Comparison of ENCODE assay signal across 11 mouse cellular contexts in genomic region chr7:142084395-142084794, GRCm38 (mm10). TPM values are rescaled to one million over a fixed set of nuclear protein-coding genes. Genes with fewer than 3 reads are reported as not detected.
DNase-seq lines count a peak whose midpoint lies in the region; ATAC-seq and TF ChIP-seq lines count a peak whose summit lies in the region.
"Had no signal": no experiment of that assay in that cellular context is flagged by ENCODE, and none has a peak within 500 bp of the region (broad histone marks: within the 10 kb centered on the region; RNA-seq: fewer than 3 reads in every experiment).

No protein-coding gene starts in this region.

- H3K4me2 ChIP-seq in heart, embryonic 12.5 days: 0 out of 2 replicates have a peak overlapping the region, but pooled peaks have one; percentile 11
- H3K4me2 ChIP-seq in midbrain, embryonic 13.5 days (replicated peaks): no peak overlapping the region
- no peak overlapping the region for H3K4me2 ChIP-seq in midbrain, embryonic 11.5 days
- no peak overlapping the region for H3K4me2 ChIP-seq in intestine, embryonic 15.5 days (replicated peaks)
- no peak overlapping the region for H3K4me2 ChIP-seq in stomach, postnatal 0 days (replicated peaks; ENCODE audit: low read depth)

- H3K27ac ChIP-seq in heart, embryonic 12.5 days (ENCODE audit: poor library complexity, severe bottlenecking): peak overlapping the region; percentile 74
- H3K27ac ChIP-seq in midbrain, embryonic 13.5 days: no peak overlapping the region
- no peak overlapping the region for H3K27ac ChIP-seq in midbrain, embryonic 11.5 days (ENCODE audit: low read depth, low read length)
- H3K27ac ChIP-seq in intestine, embryonic 15.5 days: peak overlapping the region; percentile 23
- peak overlapping the region; percentile 49 for H3K27ac ChIP-seq in stomach, postnatal 0 days (replicated peaks)

- no peak for DNase-seq in heart, postnatal 25 days (ENCODE audit: low spot score)
- no peak for DNase-seq in midbrain, embryonic 11.5 days (ENCODE audit: low spot score, missing footprints)
- no peak for DNase-seq in stomach, postnatal 0 days (ENCODE audit: low spot score)
- DNase-seq in spleen, adult 18-20 months: no peak
- DNase-seq in left cerebral cortex, postnatal 25 days (ENCODE audit: low spot score in 2 of 2): no peak

- H3K4me3 ChIP-seq in heart, embryonic 12.5 days: no peak overlapping the region
- H3K4me3 ChIP-seq in midbrain, embryonic 13.5 days (replicated peaks): no peak overlapping the region
- no peak overlapping the region for H3K4me3 ChIP-seq in midbrain, embryonic 11.5 days (ENCODE audit: low read depth, low read length)
- H3K4me3 ChIP-seq in intestine, embryonic 15.5 days (replicated peaks): no peak overlapping the region
- no peak overlapping the region for H3K4me3 ChIP-seq in stomach, postnatal 0 days (ENCODE audit: low read depth, low read length)

- intact Hi-C loops in heart, postnatal 25 days (cut with DNase I): no loop called here
- intact Hi-C loops in left cerebral cortex, postnatal 25 days (cut with DNase I): no loop called here

- peak; percentile 26 for TF ChIP-seq CTCF in stomach, postnatal 0 days (IDR thresholded peaks at IDR 0.05; ENCODE audit: low read depth)

- H3K9ac ChIP-seq in heart, embryonic 12.5 days: 0 out of 2 replicates have a peak overlapping the region, but pooled peaks have one; percentile 31
- H3K9ac ChIP-seq in midbrain, embryonic 13.5 days (replicated peaks): 0 out of 2 replicates have a peak overlapping the region, but pooled peaks have one; percentile 11
- no peak overlapping the region for H3K9ac ChIP-seq in midbrain, embryonic 11.5 days (ENCODE audit: low read length)
- H3K9ac ChIP-seq in intestine, embryonic 15.5 days: no peak overlapping the region
- H3K9ac ChIP-seq in stomach, postnatal 0 days (ENCODE audit: low read length): 0 out of 2 replicates have a peak overlapping the region, but pooled peaks have one; percentile 0

- H3K4me1 ChIP-seq in heart, embryonic 12.5 days (replicated peaks): peaks cover 66% of the 10 kb centered on the region
- H3K4me1 ChIP-seq in midbrain, embryonic 13.5 days (replicated peaks): peaks cover 44% of the 10 kb centered on the region
- H3K4me1 ChIP-seq in midbrain, embryonic 11.5 days (ENCODE audit: control insufficient read depth, insufficient read depth, low read length): peaks cover 15% of the 10 kb centered on the region
- peaks cover 27% of the 10 kb centered on the region for H3K4me1 ChIP-seq in intestine, embryonic 15.5 days (replicated peaks)
- H3K4me1 ChIP-seq in stomach, postnatal 0 days (replicated peaks; ENCODE audit: control insufficient read depth, insufficient read depth): peaks cover 3% of the 10 kb centered on the region; the same call in 1 of the 2 replicates

- H3K27me3 ChIP-seq in heart, embryonic 12.5 days (replicated peaks): peaks cover 50% of the 10 kb centered on the region
- H3K27me3 ChIP-seq in midbrain, embryonic 13.5 days: peaks cover 44% of the 10 kb centered on the region
- peaks cover 29% of the 10 kb centered on the region for H3K27me3 ChIP-seq in midbrain, embryonic 11.5 days (ENCODE audit: control insufficient read depth, insufficient read depth, low read length)
- peaks cover 36% of the 10 kb centered on the region for H3K27me3 ChIP-seq in intestine, embryonic 15.5 days (replicated peaks)
- peaks cover 4% of the 10 kb centered on the region; the same call in 1 of the 2 replicates for H3K27me3 ChIP-seq in stomach, postnatal 0 days (ENCODE audit: control insufficient read depth, insufficient read depth, low read length)

- no peak for TF ChIP-seq EP300 in stomach, postnatal 0 days (optimal IDR thresholded peaks at IDR 0.05)

- no peak for ATAC-seq in heart, embryonic 12.5 days (ENCODE audit: insufficient number of reproducible peaks, low FRiP score)
- ATAC-seq in midbrain, embryonic 13.5 days: no peak
- no peak for ATAC-seq in midbrain, embryonic 11.5 days (ENCODE audit: low FRiP score)
- ATAC-seq in intestine, embryonic 15.5 days: no peak
- ATAC-seq in stomach, postnatal 0 days (ENCODE audit: low FRiP score, low TSS enrichment): peak; percentile 38; the same call in 1 of the 2 replicates

- WGBS in heart, embryonic 12.5 days: 28% methylated on average over 5 of the region's 5 CpGs
- WGBS in midbrain, embryonic 13.5 days: 21% methylated on average over 5 of the region's 5 CpGs
- 36% methylated on average over 5 of the region's 5 CpGs for WGBS in midbrain, embryonic 11.5 days
- WGBS in intestine, embryonic 15.5 days: 41% methylated on average over 5 of the region's 5 CpGs
- WGBS in stomach, postnatal 0 days: 34% methylated on average over 4 of the region's 5 CpGs

- peaks cover 75% of the 10 kb centered on the region for H3K36me3 ChIP-seq in heart, embryonic 12.5 days
- peaks cover 89% of the 10 kb centered on the region for H3K36me3 ChIP-seq in midbrain, embryonic 13.5 days
- peaks cover 10% of the 10 kb centered on the region for H3K36me3 ChIP-seq in midbrain, embryonic 11.5 days (ENCODE audit: control insufficient read depth, insufficient read depth, low read length)
- peaks cover 7% of the 10 kb centered on the region for H3K36me3 ChIP-seq in intestine, embryonic 15.5 days
- no peaks in the 10 kb centered on the region; the same call in 1 of the 2 replicates for H3K36me3 ChIP-seq in stomach, postnatal 0 days (ENCODE audit: control insufficient read depth, insufficient read depth, low read length)

- no peaks in the 10 kb centered on the region for H3K9me3 ChIP-seq in heart, embryonic 12.5 days (replicated peaks)
- H3K9me3 ChIP-seq in midbrain, embryonic 13.5 days: no peaks in the 10 kb centered on the region
- H3K9me3 ChIP-seq in midbrain, embryonic 11.5 days (ENCODE audit: control insufficient read depth, low read length): no peaks in the 10 kb centered on the region
- H3K9me3 ChIP-seq in intestine, embryonic 15.5 days: no peaks in the 10 kb centered on the region
- no peaks in the 10 kb centered on the region for H3K9me3 ChIP-seq in stomach, postnatal 0 days (ENCODE audit: control insufficient read depth, low read length)

RNA-seq across cellular contexts. Expression of gene Dusp8, which starts 11.2 kb away (rescaled TPM):
- polyA plus RNA-seq in heart, embryonic 12.5 days (2016; fragmentation: Nextera tagmentation; extraction: Ambion mirVana): 17.7 and 17.8 TPM in 2 replicates
- 10 to 100 TPM; 39.7 to 53.5 TPM for total RNA-seq in heart, postnatal 25 days (2021)
- polyA plus RNA-seq in midbrain, embryonic 13.5 days (2015; fragmentation: Nextera tagmentation; extraction: Ambion mirVana): 66.0 and 69.1 TPM in 2 replicates
- 14.5 and 15.7 TPM in 2 replicates for polyA plus RNA-seq in midbrain, embryonic 11.5 days (2014; fragmentation: Nextera tagmentation; extraction: Ambion mirVana)
- 6.6 TPM in 2 replicates for polyA plus RNA-seq in intestine, embryonic 15.5 days (2015; fragmentation: Nextera tagmentation; extraction: Ambion mirVana)
- polyA plus RNA-seq in stomach, postnatal 0 days (2015; fragmentation: Nextera tagmentation; extraction: Ambion mirVana): 3.6 and 5.6 TPM in 2 replicates
- 100 to 1,000 TPM; 152 TPM for total RNA-seq in left cerebral cortex, postnatal 25 days (2021)

RNA-seq across cellular contexts. Expression of gene Mob2, which starts 23.5 kb away (rescaled TPM):
- polyA plus RNA-seq in heart, embryonic 12.5 days (2016; fragmentation: Nextera tagmentation; extraction: Ambion mirVana): 42.7 and 43.6 TPM in 2 replicates
- total RNA-seq in heart, postnatal 25 days (2021): 10 to 100 TPM; 40.2 to 40.7 TPM
- polyA plus RNA-seq in midbrain, embryonic 13.5 days (2015; fragmentation: Nextera tagmentation; extraction: Ambion mirVana): 52.3 and 56.9 TPM in 2 replicates
- polyA plus RNA-seq in midbrain, embryonic 11.5 days (2014; fragmentation: Nextera tagmentation; extraction: Ambion mirVana): 59.2 and 60.2 TPM in 2 replicates
- polyA plus RNA-seq in intestine, embryonic 15.5 days (2015; fragmentation: Nextera tagmentation; extraction: Ambion mirVana): 57.8 and 61.8 TPM in 2 replicates
- 61.5 and 65.8 TPM in 2 replicates for polyA plus RNA-seq in stomach, postnatal 0 days (2015; fragmentation: Nextera tagmentation; extraction: Ambion mirVana)
- 10 to 100 TPM; 33.7 to 37.8 TPM for total RNA-seq in left cerebral cortex, postnatal 25 days (2021)

RNA-seq across cellular contexts. Expression of gene Gm45618, which starts 36.1 kb away (rescaled TPM):
- not detected in 2 replicates for polyA plus RNA-seq in heart, embryonic 12.5 days (2016; fragmentation: Nextera tagmentation; extraction: Ambion mirVana)
- not detected for total RNA-seq in heart, postnatal 25 days (2021)
- 0.44 TPM in 1 of 2 replicates, not detected in the other for polyA plus RNA-seq in midbrain, embryonic 13.5 days (2015; fragmentation: Nextera tagmentation; extraction: Ambion mirVana)
- not detected in 2 replicates for polyA plus RNA-seq in midbrain, embryonic 11.5 days (2014; fragmentation: Nextera tagmentation; extraction: Ambion mirVana)
- not detected in 2 replicates for polyA plus RNA-seq in intestine, embryonic 15.5 days (2015; fragmentation: Nextera tagmentation; extraction: Ambion mirVana)
- not detected in 2 replicates for polyA plus RNA-seq in stomach, postnatal 0 days (2015; fragmentation: Nextera tagmentation; extraction: Ambion mirVana)
- not detected for total RNA-seq in left cerebral cortex, postnatal 25 days (2021)
- total RNA-seq: adrenal gland, postnatal 4 days; hematopoietic stem cell, adult 5-6 weeks; midbrain, postnatal 0 days had no signal
- polyA plus RNA-seq: midbrain, postnatal 0 days had no signal

RNA-seq across cellular contexts. Expression of gene Gm39115, which starts 51.4 kb away (rescaled TPM):
- polyA plus RNA-seq in heart, embryonic 12.5 days (2016; fragmentation: Nextera tagmentation; extraction: Ambion mirVana): not detected in 2 replicates
- total RNA-seq in heart, postnatal 25 days (2021): not detected
- polyA plus RNA-seq in midbrain, embryonic 13.5 days (2015; fragmentation: Nextera tagmentation; extraction: Ambion mirVana): not detected in 2 replicates
- polyA plus RNA-seq in midbrain, embryonic 11.5 days (2014; fragmentation: Nextera tagmentation; extraction: Ambion mirVana): not detected in 2 replicates
- polyA plus RNA-seq in intestine, embryonic 15.5 days (2015; fragmentation: Nextera tagmentation; extraction: Ambion mirVana): not detected in 2 replicates
- not detected in 2 replicates for polyA plus RNA-seq in stomach, postnatal 0 days (2015; fragmentation: Nextera tagmentation; extraction: Ambion mirVana)
- total RNA-seq in left cerebral cortex, postnatal 25 days (2021): not detected
- total RNA-seq: adrenal gland, postnatal 4 days; hematopoietic stem cell, adult 5-6 weeks; midbrain, postnatal 0 days had no signal
- polyA plus RNA-seq: midbrain, postnatal 0 days had no signal

Comparison
In these comparisons a context has a peak if more than half of its experiments do, and no peak if none do; other contexts are left out.
1. H3K9ac ChIP-seq: peak in heart, embryonic 12.5 days (single experiment), midbrain, embryonic 13.5 days (single experiment) and stomach, postnatal 0 days (single experiment); none in midbrain, embryonic 11.5 days (single experiment) and intestine, embryonic 15.5 days (single experiment).
2. H3K27ac ChIP-seq: peak in heart, embryonic 12.5 days (single experiment), intestine, embryonic 15.5 days (single experiment) and stomach, postnatal 0 days (single experiment); none in midbrain, embryonic 13.5 days (single experiment) and midbrain, embryonic 11.5 days (single experiment).